Mouse (Mus musculus) liver, adult 2 months (tissue): ENCODE measurements around the gene Noa1. TPM values are rescaled to one million over a fixed set of nuclear protein-coding genes. Genes with fewer than 3 reads are reported as not detected.

Source experiments
- DNase-seq: peaks from one replicate; pipeline ENCODE4 v3.0.0-alpha.2; 2011; ENCODE audit warnings: low read depth, low spot score; ENCODE audit errors: extremely low read depth
- H3K27ac ChIP-seq: fragments of 200-500 bp; replicated peaks from 2 replicates; pipeline ENCODE4 v1.5.1; 2012; ENCODE audit warnings: low read depth, mild to moderate bottlenecking, control low read depth, inconsistent platforms, low read length; ENCODE audit not compliant: insufficient read depth
- H3K27me3 ChIP-seq: fragments of 200-500 bp; 2 replicates; pipeline ENCODE4 v1.6.1; 2012; ENCODE audit warnings: mild to moderate bottlenecking, moderate library complexity, low read length, inconsistent platforms; ENCODE audit not compliant: control insufficient read depth, insufficient read depth
- H3K36me3 ChIP-seq: fragments of 200-500 bp; 2 replicates; pipeline ENCODE4 v1.6.1; 2012; ENCODE audit warnings: low read length, inconsistent platforms; ENCODE audit not compliant: control insufficient read depth, insufficient read depth
- H3K4me1 ChIP-seq: fragments of 200-500 bp; 2 replicates; pipeline ENCODE4 v1.6.1; 2011; ENCODE audit warnings: low read length; ENCODE audit not compliant: control insufficient read depth, insufficient read depth
- H3K4me3 ChIP-seq: fragments of 200-500 bp; 2 replicates; pipeline ENCODE4 v1.5.1; 2011; ENCODE audit warnings: low read depth, mild to moderate bottlenecking, control low read depth, low read length, moderate library complexity; ENCODE audit not compliant: insufficient read depth
- H3K79me2 ChIP-seq: fragments of 200-500 bp; 2 replicates; pipeline ENCODE4 v1.6.1; 2012; ENCODE audit warnings: inconsistent platforms, mild to moderate bottlenecking, low read length, moderate library complexity; ENCODE audit not compliant: control insufficient read depth, insufficient read depth
- H3K9ac ChIP-seq: fragments of 200-500 bp; 2 replicates; pipeline ENCODE4 v1.6.1; 2012; ENCODE audit warnings: low read depth, mild to moderate bottlenecking, control low read depth, inconsistent platforms, low read length
- CTCF ChIP-seq: fragments of 200-500 bp; IDR thresholded peaks from 2 replicates; pipeline ENCODE4 v1.5.1; 2011; ENCODE audit warnings: low read depth, low read length, control low read depth
- POLR2A ChIP-seq: fragments of 200-500 bp; IDR thresholded peaks from 2 replicates; pipeline ENCODE4 v1.6.1; 2011; ENCODE audit warnings: low read length, control low read depth; ENCODE audit not compliant: insufficient read depth; ENCODE audit errors: extremely low read depth
- WGBS: fragments of 180-500 bp; shearing (Covaris S2); methylation state at CpG from one replicate; pipeline ENCODE4 v1.1.7; 2018; 5-methylcytosine and 5-hydroxymethylcytosine counted together
- polyA plus RNA-seq: library from polyadenylated mRNA; depleted of rRNA; stranded (reverse); fragments of >200 nt; gene quantifications from 2 replicates; pipeline ENCODE4 v1.2.3, GENCODE M21; 2012
- total RNA-seq: library from RNA; depleted of rRNA; stranded (reverse); fragments of >200 nt; gene quantifications from 2 replicates; pipeline ENCODE4 v1.2.3, GENCODE M21; 2014

Noa1 gene
- total and polyA plus RNA-seq, 2 experiments = 4.2 to 8.6 TPM

GRCm38 (mm10) chr5:77257603-77258002 lies 52.3 kb downstream of the Noa1 start:
- H3K4me1 ChIP-seq = no peaks in the 10 kb centered on the region
- H3K9ac ChIP-seq = no peak overlapping the region
- 74% methylated on average over 3 of the region's 3 CpGs for WGBS
- H3K4me3 ChIP-seq = no peak overlapping the region
- H3K27ac ChIP-seq = no peak overlapping the region
- H3K79me2 ChIP-seq = no peaks in the 10 kb centered on the region
- H3K36me3 ChIP-seq = no peaks in the 10 kb centered on the region
- TF ChIP-seq CTCF (no peak), POLR2A (no peak)
- DNase-seq = no peak
- H3K27me3 ChIP-seq = no peaks in the 10 kb centered on the region

GRCm38 (mm10) chr5:77254402-77254801 lies 55.5 kb downstream of the Noa1 start:
- TF ChIP-seq CTCF (no peak), POLR2A (no peak)

GRCm38 (mm10) chr5:77253154-77253553 lies 56.7 kb downstream of the Noa1 start:
- Histone ChIP-seq H3K79me2 (no peaks in the 10 kb centered on the region), H3K27me3 (no peaks in the 10 kb centered on the region), H3K27ac (no peak overlapping the region), H3K4me1 (no peaks in the 10 kb centered on the region), H3K36me3 (no peaks in the 10 kb centered on the region), H3K4me3 (no peak overlapping the region), H3K9ac (no peak overlapping the region)
- WGBS = 92% methylated on average over 1 of the region's 1 CpGs
- TF ChIP-seq POLR2A (no peak), CTCF (no peak)
- no peak for DNase-seq

More at GRCm38 (mm10) chr5:77254402-77254801, 55.5 kb downstream of the Noa1 start:
- no peaks in the 10 kb centered on the region for H3K27me3 ChIP-seq
- no peak overlapping the region for H3K27ac ChIP-seq
- DNase-seq = no peak
- H3K4me1 ChIP-seq = no peaks in the 10 kb centered on the region
- no peaks in the 10 kb centered on the region for H3K36me3 ChIP-seq
- H3K4me3 ChIP-seq = no peak overlapping the region
- H3K79me2 ChIP-seq = no peaks in the 10 kb centered on the region
- H3K9ac ChIP-seq = no peak overlapping the region
- 84% methylated on average over 3 of the region's 3 CpGs for WGBS

GRCm38 (mm10) chr5:77252115-77252827 lies 57.6 kb downstream of the Noa1 start:
- 79% methylated on average over 8 of the region's 8 CpGs for WGBS
- no peaks in the 10 kb centered on the region for H3K27me3 ChIP-seq
- H3K4me1 ChIP-seq = no peaks in the 10 kb centered on the region
- H3K36me3 ChIP-seq = no peaks in the 10 kb centered on the region
- no peak overlapping the region for H3K27ac ChIP-seq
- H3K79me2 ChIP-seq = no peaks in the 10 kb centered on the region
- DNase-seq = no peak
- TF ChIP-seq POLR2A (no peak), CTCF (no peak)
- H3K9ac ChIP-seq = no peak overlapping the region
- H3K4me3 ChIP-seq = no peak overlapping the region

DNA sequence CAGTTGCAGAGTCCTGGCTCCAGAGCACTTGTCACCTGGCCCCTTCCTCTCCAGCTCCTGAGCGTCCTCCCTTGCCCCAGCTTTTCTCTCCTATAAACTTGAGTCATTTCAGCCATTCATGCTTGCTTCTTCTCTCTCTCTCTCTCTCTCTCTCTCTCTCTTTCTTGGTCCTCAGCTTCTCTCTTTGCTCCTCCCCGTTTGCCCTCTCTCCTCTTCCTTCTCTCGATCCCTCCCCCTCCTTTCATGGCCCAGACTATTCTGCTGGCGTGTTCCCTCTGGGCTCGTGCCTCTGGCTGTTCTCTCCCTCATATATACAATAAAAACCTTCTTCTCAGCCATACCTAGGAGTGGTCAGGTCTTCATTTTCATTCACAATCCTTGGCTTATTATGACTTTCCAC lies 58.2 kb downstream of the Noa1 start:
- WGBS = 62% methylated on average over 5 of the region's 5 CpGs
- H3K79me2 ChIP-seq = no peaks in the 10 kb centered on the region
- H3K27me3 ChIP-seq = no peaks in the 10 kb centered on the region
- no peak overlapping the region for H3K27ac ChIP-seq
- DNase-seq = no peak
- no peaks in the 10 kb centered on the region for H3K36me3 ChIP-seq
- H3K9ac ChIP-seq = no peak overlapping the region
- no peak for TF ChIP-seq CTCF
- TF ChIP-seq POLR2A = no peak
- H3K4me1 ChIP-seq = no peaks in the 10 kb centered on the region
- H3K4me3 ChIP-seq = no peak overlapping the region

- Histone ChIP-seq H3K4me3 (no peak overlapping the region), H3K27me3 (no peaks in the 10 kb centered on the region), H3K27ac (no peak overlapping the region), H3K9ac (no peak overlapping the region), H3K36me3 (no peaks in the 10 kb centered on the region), H3K79me2 (no peaks in the 10 kb centered on the region), H3K4me1 (0 out of 2 replicates have a peak, but pooled peaks cover 3% of the 10 kb centered on the region)
- 72% methylated on average over 9 of the region's 9 CpGs for WGBS
- DNase-seq = no peak
- TF ChIP-seq POLR2A (no peak), CTCF (no peak)
Observed at GRCm38 (mm10) chr5:77250083-77250482, 59.8 kb downstream of the Noa1 start.
